Mouse (Mus musculus): Measurements from ENCODE around the gene Rab27a.
"Not testable (repeated sequence)": the region's sequence is repeated elsewhere in the genome, so short reads cannot be mapped to it uniquely, and the experiment has no call there.

Gene Rab27a

DNA sequence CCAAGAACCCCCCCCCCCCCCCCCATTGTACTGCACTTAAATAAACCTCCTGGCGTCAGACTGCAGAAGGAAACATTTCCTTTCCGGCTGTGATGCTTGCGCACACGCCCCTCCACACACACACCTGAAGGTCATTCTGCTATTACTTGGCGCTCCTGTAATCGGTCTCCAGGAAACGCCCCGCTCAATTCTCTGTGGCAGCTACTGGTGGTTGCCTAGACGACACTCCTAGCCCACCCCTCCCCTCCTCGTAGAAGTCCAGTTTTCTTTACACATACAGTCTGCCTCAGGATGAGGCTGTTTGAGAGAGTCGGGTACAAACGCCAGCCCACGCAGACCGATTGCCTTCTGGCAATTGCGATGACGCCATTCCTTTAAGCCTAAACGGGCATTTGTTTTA, 49.9 kb downstream of the Rab27a start:
- DNase-seq, result peak; percentile 36

DNA sequence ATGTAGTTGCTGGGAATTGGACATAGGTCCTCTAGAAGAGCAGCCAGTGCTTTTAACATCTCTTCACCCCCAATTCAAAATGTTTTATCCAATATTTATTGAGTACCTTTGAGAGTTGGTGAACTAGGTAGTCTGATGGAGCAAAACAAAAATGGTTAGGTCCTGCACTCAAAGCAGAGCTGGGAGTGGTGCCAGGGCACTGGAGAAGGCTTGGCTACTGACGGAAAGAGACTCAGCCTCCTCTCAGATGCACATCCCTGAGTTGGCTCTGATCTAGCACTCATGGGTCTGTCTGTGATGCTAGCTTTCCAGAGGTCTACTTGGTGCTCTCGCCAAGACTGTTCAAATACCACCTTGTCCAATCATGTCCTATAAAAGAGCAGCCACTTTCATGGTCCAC, 53.2 kb downstream of the Rab27a start:
- no peak for DNase-seq

DNA sequence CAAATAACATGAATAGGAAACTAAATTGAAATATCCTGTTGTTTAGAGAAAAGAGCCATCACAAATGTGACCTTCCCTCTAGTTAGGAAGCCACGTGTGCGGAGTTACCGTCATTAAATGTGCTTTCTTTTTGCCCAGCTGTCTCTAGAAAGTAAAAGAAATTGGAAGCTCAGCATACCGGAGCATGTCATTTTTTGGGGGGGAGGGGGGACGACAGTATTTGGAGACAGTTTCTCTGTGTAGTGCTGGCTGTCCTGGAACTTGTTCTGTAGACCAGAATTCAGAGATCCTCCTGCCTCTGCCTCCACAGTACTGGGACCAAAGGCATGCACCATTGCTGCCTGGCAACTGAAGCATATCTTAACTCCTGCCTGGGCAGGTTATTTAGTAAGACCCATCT, 56.9 kb downstream of the Rab27a start, which contains the start of gene Khdc3:
Gene Khdc3 (plus strand): TSS at position 301 of the 400 bp plus-strand sequence.
- no peak for DNase-seq

DNA sequence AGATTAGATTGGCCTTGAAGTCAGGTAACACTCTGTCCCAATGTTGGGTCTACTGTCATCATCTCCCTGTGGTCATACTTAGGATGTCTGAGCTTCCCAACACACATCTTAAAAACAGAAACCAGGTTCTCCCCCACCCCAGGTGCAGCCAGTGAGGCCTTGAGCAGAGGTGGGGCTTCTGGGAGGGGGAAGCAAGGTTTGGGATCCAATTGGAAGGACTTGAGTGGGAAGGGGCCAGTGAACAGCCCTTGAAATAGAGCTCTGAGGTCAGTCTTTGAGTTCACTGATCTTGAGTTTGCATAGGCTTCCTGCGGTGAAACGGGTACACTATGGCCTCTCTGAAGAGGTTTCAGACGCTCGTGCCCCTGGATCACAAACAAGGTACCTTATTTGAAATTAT, 57.5 kb downstream of the Rab27a start, which contains the start of gene Gm20509:
Gene Gm20509 (plus strand): TSS at position 290 of the 400 bp plus-strand sequence.
- no peak for DNase-seq

DNA sequence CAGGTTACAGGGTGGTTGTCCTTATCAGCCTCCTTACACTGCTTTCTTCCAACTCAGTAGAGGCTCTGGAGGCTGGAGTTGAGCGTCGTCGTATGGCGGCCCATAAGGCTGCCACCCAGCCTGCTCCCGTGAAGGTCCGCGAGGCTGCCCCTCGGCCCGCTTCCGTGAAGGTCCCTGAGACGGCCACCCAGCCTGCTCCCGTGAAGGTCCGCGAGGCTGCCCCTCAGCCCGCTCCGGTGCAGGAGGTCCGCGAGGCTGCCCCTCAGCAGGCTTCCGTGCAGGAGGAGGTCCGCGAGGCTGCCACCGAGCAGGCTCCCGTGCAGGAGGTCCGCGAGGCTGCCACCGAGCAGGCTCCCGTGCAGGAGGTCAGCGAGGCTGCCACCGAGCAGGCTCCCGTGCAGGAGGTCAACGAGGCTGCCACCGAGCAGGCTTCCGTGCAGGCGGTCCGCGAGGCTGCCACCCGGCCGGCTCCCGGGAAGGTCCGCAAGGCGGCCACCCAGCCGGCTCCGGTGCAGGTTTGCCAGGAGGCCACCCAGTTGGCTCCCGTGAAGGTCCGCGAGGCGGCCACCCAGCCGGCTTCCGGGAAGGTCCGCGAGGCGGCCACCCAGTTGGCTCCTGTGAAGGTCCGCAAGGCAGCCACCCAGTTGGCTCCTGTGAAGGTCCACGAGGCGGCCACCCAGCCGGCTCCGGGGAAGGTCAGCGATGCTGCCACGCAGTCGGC, 58.7 kb downstream of the Rab27a start:
- peak; percentile 74 for DNase-seq

DNA sequence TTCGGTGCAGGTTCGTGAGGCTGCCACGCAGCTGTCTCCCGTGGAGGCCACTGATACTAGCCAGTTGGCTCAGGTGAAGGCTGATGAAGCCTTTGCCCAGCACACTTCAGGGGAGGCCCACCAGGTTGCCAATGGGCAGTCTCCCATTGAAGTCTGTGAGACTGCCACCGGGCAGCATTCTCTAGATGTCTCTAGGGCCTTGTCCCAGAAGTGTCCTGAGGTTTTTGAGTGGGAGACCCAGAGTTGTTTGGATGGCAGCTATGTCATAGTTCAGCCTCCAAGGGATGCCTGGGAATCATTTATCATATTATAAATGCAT, 59.2 kb downstream of the Rab27a start:
- DNase-seq, result no peak

DNA sequence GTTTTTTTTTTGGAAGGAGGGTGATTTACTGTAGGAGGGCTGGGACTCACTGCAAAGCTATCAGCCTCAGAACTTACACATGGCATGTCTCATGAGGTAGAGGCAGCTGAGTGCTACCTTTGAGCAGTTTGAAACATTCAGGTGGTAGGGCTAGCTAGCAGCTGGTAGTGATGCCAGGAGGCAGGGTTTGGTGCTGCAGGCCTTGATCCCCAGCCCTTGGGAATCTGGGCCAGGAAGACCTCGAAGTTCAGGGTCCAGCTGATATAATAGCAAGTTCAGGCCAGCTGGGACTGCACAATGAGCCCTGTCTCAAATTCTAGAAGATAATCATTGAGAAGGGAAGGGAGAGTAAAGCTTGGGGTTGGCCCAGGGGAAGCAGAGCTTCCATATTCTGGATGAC, 60.5 kb downstream of the Rab27a start:
- DNase-seq, result no peak

DNA sequence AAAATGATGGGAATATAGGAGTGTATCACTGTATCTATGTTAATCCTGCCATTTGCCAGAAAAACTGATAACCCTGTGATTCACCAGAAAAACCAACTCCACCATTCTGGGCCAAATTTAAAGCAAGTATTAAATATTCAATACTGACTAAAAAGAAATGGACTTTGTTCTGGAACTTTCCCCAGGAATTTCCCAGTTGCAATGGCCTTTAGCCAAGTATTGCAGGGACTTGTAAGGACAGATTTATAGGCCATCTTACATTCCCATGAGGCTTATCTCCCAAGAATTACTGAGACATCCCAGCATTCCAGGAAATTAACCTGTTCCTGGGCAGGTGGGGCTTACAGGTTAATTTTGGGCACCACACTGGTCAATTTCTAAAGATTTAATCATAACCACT, 61.1 kb downstream of the Rab27a start:
- DNase-seq, result no peak

DNA sequence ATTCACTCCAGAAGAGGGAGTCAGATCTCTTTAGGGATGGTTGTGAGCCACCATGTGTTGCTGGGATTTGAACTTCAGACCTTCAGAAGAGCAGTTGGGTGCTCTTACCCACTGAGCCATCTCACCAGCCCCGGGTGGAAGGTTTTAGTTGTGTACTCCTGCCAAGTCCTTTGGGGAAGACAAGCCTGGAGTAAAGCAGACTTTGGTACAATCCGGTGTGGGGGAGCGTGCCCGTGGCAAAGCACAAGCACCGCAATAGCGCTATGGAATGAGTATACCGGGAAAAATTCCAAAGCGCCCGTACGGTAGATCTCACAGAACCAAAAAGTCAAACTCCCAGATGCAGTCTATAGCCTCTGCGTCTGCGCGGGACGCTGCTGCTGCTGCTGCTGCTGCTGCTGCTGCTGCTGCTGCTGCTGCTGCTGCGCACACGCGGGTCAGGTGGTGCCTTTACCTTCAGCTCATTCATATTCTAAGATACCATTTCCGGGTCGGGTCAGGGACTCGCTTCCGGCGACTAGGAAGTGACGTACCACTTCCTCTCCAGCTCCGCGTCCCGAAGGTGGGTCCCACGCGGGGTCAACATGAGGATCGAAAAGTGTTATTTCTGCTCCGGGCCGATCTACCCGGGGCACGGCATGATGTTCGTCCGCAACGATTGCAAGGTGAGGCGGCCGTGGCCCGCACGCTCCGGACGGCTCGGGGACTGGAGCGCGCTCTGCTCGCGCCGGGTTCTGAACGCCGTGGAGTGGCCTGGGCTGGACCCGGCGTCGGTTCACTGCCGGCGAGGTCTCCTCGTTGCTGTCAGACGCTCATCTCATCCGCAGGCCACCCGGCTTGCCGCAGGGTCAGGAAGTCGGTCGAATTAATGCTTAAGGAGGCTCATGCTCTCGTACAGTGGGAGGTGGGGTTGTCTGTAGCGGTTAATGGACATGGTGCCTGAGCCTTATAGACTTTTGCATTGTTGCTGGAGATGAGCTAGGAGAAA, 68.6 kb downstream of the Rab27a start, which contains the start of gene Rsl24d1:
Gene Rsl24d1 (plus strand): TSS at position 508 of the 988 bp plus-strand sequence.
- DNase-seq, result peak; percentile 95

DNA sequence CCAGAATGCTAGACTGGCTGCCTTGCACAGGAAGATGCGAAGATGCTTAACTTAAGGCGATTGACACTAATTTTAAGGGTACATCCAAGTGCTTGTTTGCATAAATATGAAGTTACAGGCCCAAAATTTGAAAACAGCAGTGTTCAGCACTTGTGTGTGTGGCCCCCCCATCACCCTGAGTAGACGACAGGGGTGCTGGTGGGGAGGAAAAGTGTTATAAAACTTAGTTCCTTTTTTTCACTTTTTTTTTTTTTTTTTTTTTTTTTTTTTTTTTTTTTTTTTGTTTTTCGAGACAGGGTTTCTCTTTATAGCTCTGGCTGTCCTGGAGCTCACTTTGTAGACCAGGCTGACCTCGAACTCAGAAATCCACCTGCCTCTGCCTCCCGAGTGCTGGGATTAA, 72.0 kb downstream of the Rab27a start:
- DNase-seq, result not testable (repeated sequence)

DNA sequence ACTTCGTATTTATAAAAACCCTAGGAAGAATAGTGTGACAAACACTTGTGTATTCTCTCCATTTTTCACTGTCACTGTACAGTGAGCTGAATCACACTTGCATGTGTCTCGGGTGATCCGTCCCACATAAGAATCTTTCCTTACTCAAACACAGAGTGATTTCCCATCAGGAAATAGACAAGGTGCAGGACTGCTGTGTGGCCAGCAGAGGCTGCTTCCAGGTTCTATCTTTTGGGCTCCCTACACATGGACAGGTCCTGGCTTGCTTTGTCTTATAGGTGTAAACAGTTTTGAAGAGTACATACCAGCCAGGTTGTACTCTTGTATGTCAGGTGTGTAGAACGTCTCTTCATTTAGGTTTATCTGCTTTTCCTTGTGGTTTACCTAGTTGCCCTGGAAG, 73.4 kb downstream of the Rab27a start:
- DNase-seq, result no peak

DNA sequence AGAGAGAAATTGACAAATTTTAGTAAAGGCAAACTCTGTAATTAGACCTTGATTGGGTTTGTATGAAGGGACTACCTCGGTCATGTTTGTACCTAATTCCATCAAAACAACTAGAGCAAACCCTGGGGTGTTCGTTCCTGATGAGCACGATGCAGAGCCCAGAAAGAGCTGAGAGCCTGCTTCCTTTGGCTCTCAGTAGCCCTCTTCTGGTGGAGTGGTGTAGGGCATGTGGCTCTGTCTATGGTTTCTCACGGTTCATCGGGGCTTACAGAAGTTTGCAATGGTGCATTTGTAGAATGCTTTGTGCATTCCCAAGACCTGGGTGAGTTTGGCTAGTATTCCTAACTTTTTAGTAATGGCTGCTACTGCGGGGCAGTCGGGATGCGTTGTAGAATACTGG, 77.1 kb downstream of the Rab27a start:
- peak; percentile 30 for DNase-seq

DNA sequence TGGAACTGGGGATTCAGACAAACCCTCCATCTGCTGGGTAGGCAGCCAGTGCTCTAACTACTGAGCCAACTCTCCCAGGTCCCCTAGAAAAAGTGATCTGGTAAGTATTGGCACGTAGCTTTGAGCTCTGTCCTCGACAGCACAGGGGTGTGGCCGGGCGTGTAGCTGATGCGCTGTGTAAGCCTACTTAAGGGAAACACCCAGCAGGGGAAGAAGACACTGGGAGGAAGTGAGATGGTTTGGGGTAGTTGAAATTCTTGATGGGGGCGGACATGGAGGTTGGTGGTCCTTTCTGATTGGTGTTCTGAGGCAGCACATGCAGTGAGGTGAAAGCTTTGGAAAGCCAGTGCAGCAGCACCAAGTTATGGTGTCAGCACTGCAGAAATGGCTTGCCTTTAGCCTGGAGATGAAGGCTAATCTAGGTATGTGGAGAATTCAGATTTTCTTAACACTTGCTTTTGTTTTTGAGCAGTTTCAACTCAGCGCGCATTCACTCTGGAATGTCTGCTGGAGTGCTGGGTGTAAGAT, 80.5 kb downstream of the Rab27a start:
- no peak for DNase-seq

DNA sequence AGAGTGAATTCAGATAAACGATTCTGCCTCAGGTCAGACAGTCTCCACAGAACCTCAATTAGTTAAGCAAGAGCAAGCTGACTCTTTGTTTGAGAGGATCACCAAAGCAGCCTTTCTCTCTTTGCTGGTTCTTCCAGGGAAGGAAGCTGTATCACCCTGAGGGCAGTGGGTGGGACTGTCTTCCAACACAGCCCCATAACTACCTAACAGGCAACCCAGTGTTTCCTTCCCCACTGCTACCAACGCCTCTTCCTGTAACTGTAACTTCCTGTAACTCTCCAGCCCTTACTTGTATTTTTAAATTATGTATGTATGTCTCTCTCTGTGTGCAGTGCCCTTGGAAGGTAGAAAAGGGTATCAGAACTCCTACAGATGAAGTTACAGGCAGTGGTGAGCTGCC, 82.8 kb downstream of the Rab27a start:
- no peak for DNase-seq

DNA sequence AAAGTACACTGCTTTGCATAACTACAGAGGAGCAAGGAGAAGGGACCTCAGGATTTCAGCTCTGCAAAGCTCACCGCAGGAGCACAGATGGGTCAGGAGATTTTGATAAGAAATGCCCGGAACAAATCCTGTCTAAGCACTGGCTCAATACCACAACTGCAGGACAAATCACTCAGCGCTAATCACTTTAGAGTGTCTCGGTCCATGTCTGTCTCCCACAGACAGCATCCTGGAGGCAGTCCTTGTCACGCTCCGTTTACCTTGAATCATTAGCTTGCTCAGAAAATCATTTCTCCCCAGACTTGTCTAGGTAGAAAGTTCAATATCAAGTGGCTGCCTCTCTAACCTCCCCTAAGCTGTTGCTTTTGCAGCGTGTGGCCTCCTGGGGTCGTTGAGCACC, 85.2 kb downstream of the Rab27a start:
- peak; percentile 56 for DNase-seq

DNA sequence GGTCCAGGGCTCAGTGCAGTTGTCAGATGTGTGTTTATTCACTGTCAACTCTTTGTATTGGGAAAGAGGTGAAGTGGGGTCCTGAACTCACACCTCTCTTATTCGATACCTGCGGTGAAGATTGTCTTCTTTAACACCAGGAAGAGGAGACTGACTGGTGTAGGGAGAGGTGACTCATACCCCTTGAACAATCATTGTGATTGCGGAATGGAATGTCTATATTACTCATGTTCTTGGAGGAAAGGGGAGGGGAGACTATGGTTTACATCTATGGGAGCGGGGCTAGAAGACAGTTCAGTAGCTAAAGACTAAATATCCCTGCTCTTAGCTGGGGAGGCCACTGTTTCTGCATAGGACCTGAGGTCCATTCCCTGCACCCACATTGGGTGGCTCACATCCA, 85.9 kb downstream of the Rab27a start:
- DNase-seq, result no peak

DNA sequence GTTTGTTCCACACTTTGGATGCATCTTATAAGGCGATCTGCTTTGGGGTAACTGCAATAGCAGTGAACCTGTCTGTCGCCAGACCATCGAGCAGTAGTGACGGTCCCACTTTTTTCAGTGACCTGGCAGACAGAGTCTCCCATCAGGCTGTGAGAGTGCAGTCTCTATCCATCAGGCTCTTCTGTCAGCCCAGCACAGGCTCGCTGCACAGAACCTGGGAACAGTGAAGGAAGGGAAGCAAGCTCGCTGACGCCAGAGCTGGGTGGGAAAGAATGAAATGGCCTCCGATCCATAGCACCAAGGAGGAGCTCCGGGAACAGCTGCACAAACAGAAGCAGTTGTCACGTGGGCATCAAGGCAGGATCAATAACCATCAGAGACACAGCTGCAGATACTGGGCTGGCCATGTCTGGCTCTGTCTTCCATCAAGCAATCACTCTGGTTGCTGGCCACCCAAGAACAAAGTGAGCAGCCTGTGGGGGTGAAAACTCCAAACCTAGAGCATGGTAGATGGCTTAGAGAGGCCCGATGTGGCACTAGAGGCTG, 92.8 kb downstream of the Rab27a start:
- DNase-seq, result no peak
